Comparison of ENCODE assay signal across 8 mouse cellular contexts in genomic region chr6:91472868-91473804, GRCm38 (mm10). TPM values are rescaled to one million over a fixed set of nuclear protein-coding genes. Genes with fewer than 3 reads are reported as not detected.
DNase-seq lines count a peak whose midpoint lies in the region; ATAC-seq lines count a peak whose summit lies in the region.

Chchd4 (minus strand) TSS chr6:91473546.
Tmem43 (plus strand) TSS chr6:91473703.

- peak within 1 kb of the TSS; percentile 80 for H3K27ac ChIP-seq in hindbrain, embryonic 15.5 days (replicated peaks)

- H3K4me2 ChIP-seq in hindbrain, embryonic 15.5 days: peak within 1 kb of the TSS; percentile 82

- H3K4me1 ChIP-seq in hindbrain, embryonic 15.5 days (replicated peaks): peaks cover 30% of the 10 kb centered on the region

- peak; percentile 97 for ATAC-seq in hindbrain, embryonic 15.5 days (ENCODE audit: low FRiP score, low read depth)

- H3K4me3 ChIP-seq in hindbrain, embryonic 15.5 days: peak within 1 kb of the TSS; percentile 77

- H3K9me3 ChIP-seq in hindbrain, embryonic 15.5 days: no peaks in the 10 kb centered on the region

- H3K9ac ChIP-seq in hindbrain, embryonic 15.5 days: peak within 1 kb of the TSS; percentile 74

- peak; percentile 99 for DNase-seq in T-cell, adult 2 months (ENCODE audit: low spot score)
- DNase-seq in cerebellum, postnatal 36 days: peak; percentile 99
- peak; percentile 98 to 100 for DNase-seq in frontal cortex, postnatal 36 days (ENCODE audit: low spot score in 2 of 2)
- DNase-seq in left cerebral cortex, adult 11 months (ENCODE audit: low spot score): peak; percentile 97
- peak; percentile 99 for DNase-seq in lung, postnatal 4 days
- peak; percentile 99 for DNase-seq in retina, postnatal 7 days (ENCODE audit: low read depth, low spot score)
- peak; percentile 82 for DNase-seq in urinary bladder, adult 2 months (ENCODE audit: low spot score)

- no peaks in the 10 kb centered on the region for H3K27me3 ChIP-seq in hindbrain, embryonic 15.5 days

- WGBS in hindbrain, embryonic 15.5 days: under 1% methylated on average over 74 of the region's 74 CpGs

- peaks cover 13% of the 10 kb centered on the region for H3K36me3 ChIP-seq in hindbrain, embryonic 15.5 days

RNA-seq across cellular contexts. Expression of gene Chchd4, which starts in this region (rescaled TPM):
- polyA plus RNA-seq in hindbrain, embryonic 15.5 days (2015; fragmentation: Nextera tagmentation; extraction: Ambion mirVana): 36.2 and 37.7 TPM in 2 replicates
- 6.7 and 7.6 TPM in 2 replicates for polyA plus RNA-seq in urinary bladder, adult 2 months (2012; rRNA removed)

RNA-seq across cellular contexts. Expression of gene Tmem43, which starts in this region (rescaled TPM):
- 47.9 and 50.4 TPM in 2 replicates for polyA plus RNA-seq in hindbrain, embryonic 15.5 days (2015; fragmentation: Nextera tagmentation; extraction: Ambion mirVana)
- 65.4 and 68.0 TPM in 2 replicates for polyA plus RNA-seq in urinary bladder, adult 2 months (2012; rRNA removed)

Comparison
In these comparisons a context has a peak if more than half of its experiments do, and no peak if none do; other contexts are left out.
1. Peak in every context shown above with its lines: DNase-seq, ATAC-seq, H3K4me3 ChIP-seq and H3K27ac ChIP-seq.